21 mouse cellular contexts compared by ENCODE assay signal in genomic region chr17:80693707-80694106, GRCm38 (mm10). TPM values are rescaled to one million over a fixed set of nuclear protein-coding genes. Genes with fewer than 3 reads are reported as not detected.
A peak's percentile ranks its signal among the peaks of the same experiment; 100 is the strongest.
DNase-seq lines count a peak whose midpoint lies in the region; ATAC-seq and TF ChIP-seq lines count a peak whose summit lies in the region.
"Had no signal": no experiment of that assay in that cellular context is flagged by ENCODE, and none has a peak within 500 bp of the region (broad histone marks: within the 10 kb centered on the region; RNA-seq: fewer than 3 reads in every experiment).

No protein-coding gene starts in this region.

- H3K36me3 ChIP-seq in heart, embryonic 10.5 days: 0 out of 2 replicates have a peak, but pooled peaks cover 3% of the 10 kb centered on the region
- H3K36me3 ChIP-seq in kidney, postnatal 0 days (ENCODE audit: insufficient read depth, low read length): no peaks in the 10 kb centered on the region
- H3K36me3 ChIP-seq: embryonic facial prominence, embryonic 12.5 days; hindbrain, embryonic 15.5 days; neural tube, embryonic 12.5 days had no signal

- 0 out of 2 replicates have a peak overlapping the region, but pooled peaks have one; percentile 18 for H3K4me3 ChIP-seq in heart, embryonic 10.5 days
- H3K4me3 ChIP-seq in kidney, postnatal 0 days (replicated peaks; ENCODE audit: low read depth, low read length): no peak overlapping the region
- H3K4me3 ChIP-seq: embryonic facial prominence, embryonic 12.5 days; erythroblast, embryonic 14.5 days; forebrain, embryonic 13.5 days; hindbrain, embryonic 15.5 days; neural tube, embryonic 12.5 days had no signal

- no peak overlapping the region for H3K4me2 ChIP-seq in kidney, postnatal 0 days (ENCODE audit: low read length)
- H3K4me2 ChIP-seq: embryonic facial prominence, embryonic 12.5 days; forebrain, embryonic 13.5 days; hindbrain, embryonic 15.5 days; neural tube, embryonic 12.5 days had no signal

- no peak for ATAC-seq in kidney, postnatal 0 days (replicated peaks; ENCODE audit: low FRiP score, low read depth)
- ATAC-seq: forebrain, embryonic 13.5 days; intestine, postnatal 0 days; liver, postnatal 0 days had no signal

- H3K27ac ChIP-seq in heart, embryonic 10.5 days: 0 out of 2 replicates have a peak overlapping the region, but pooled peaks have one; percentile 47
- H3K27ac ChIP-seq in kidney, postnatal 0 days: no peak overlapping the region
- H3K27ac ChIP-seq: embryonic facial prominence, embryonic 12.5 days; forebrain, embryonic 13.5 days; hindbrain, embryonic 15.5 days; neural tube, embryonic 12.5 days had no signal

- H3K27me3 ChIP-seq in heart, embryonic 10.5 days (ENCODE audit: insufficient read depth, poor library complexity, severe bottlenecking): no peaks in the 10 kb centered on the region
- no peaks in the 10 kb centered on the region for H3K27me3 ChIP-seq in kidney, postnatal 0 days (ENCODE audit: insufficient read depth, low read length)
- H3K27me3 ChIP-seq: embryonic facial prominence, embryonic 12.5 days; forebrain, embryonic 13.5 days; hindbrain, embryonic 15.5 days; neural tube, embryonic 12.5 days had no signal

- H3K9me3 ChIP-seq in heart, embryonic 10.5 days: no peaks in the 10 kb centered on the region
- H3K9me3 ChIP-seq in kidney, postnatal 0 days (replicated peaks; ENCODE audit: low read length): no peaks in the 10 kb centered on the region
- H3K9me3 ChIP-seq: embryonic facial prominence, embryonic 12.5 days; forebrain, embryonic 13.5 days; hindbrain, embryonic 15.5 days; neural tube, embryonic 12.5 days had no signal

- DNase-seq in heart, embryonic 10.5 days (ENCODE audit: low spot score): no peak
- DNase-seq in heart, adult 8-10 months (ENCODE audit: low spot score): no peak
- DNase-seq in kidney, postnatal 0 days (ENCODE audit: low spot score): peak; percentile 47
- DNase-seq in kidney, postnatal 14 days: no peak
- DNase-seq in testis, postnatal 10 days (ENCODE audit: low spot score): peak; percentile 35
- no peak for DNase-seq in testis, postnatal 14 days (ENCODE audit: low spot score)
- DNase-seq in heart, postnatal 4 days: peak; percentile 57
- no peak for DNase-seq in left cerebral cortex, postnatal 14 days (ENCODE audit: low spot score in 2 of 2)
- DNase-seq: cerebellum, adult 2 months; gastrocnemius, postnatal 14 days; left cerebral cortex, postnatal 4 days; liver; liver, postnatal 0 days; lung, postnatal 36 days; thymus, adult 18-20 months had no signal

- H3K9ac ChIP-seq in kidney, postnatal 0 days (ENCODE audit: low read depth, low read length): no peak overlapping the region
- H3K9ac ChIP-seq: embryonic facial prominence, embryonic 12.5 days; forebrain, embryonic 13.5 days; hindbrain, embryonic 15.5 days; liver, postnatal 0 days; neural tube, embryonic 12.5 days had no signal

- peaks cover 39% of the 10 kb centered on the region for H3K4me1 ChIP-seq in heart, embryonic 10.5 days
- H3K4me1 ChIP-seq in kidney, postnatal 0 days (replicated peaks; ENCODE audit: insufficient read depth, low read length): peaks cover 9% of the 10 kb centered on the region

- peak; percentile 20; the same call in 1 of the 2 replicates for TF ChIP-seq CTCF in kidney, postnatal 0 days (IDR thresholded peaks at IDR 0.05; ENCODE audit: low read depth)

- intact Hi-C loops in left cerebral cortex, postnatal 14 days (cut with DNase I): no loop called here

- 33% methylated on average over 7 of the region's 7 CpGs for WGBS in heart, embryonic 10.5 days
- 52% methylated on average over 7 of the region's 7 CpGs for WGBS in kidney, postnatal 0 days

RNA-seq across cellular contexts. Expression of gene Map4k3, which starts 34.6 kb away (rescaled TPM):
- polyA plus RNA-seq in heart, embryonic 10.5 days (2016; fragmentation: Nextera tagmentation; extraction: Ambion mirVana): 13.5 and 17.6 TPM in 2 replicates
- total RNA-seq in heart, adult 8-10 months (2022): 10 to 100 TPM; 19.3 to 25.2 (median 22.0) TPM
- polyA plus RNA-seq in kidney, postnatal 0 days (2015; fragmentation: Nextera tagmentation; extraction: Ambion mirVana): 27.5 and 29.9 TPM in 2 replicates
- total RNA-seq in heart, postnatal 4 days (2021): 10 to 100 TPM; 49.6 to 51.9 TPM
- 10 to 100 TPM; 62.2 to 64.8 TPM for total RNA-seq in left cerebral cortex, postnatal 14 days (2021)
- polyA plus RNA-seq: erythroblast, embryonic 14.5 days had no signal

Comparison
In these comparisons a context has a peak if more than half of its experiments do, and no peak if none do; other contexts are left out.
1. DNase-seq: peak in kidney, postnatal 0 days (single experiment), testis, postnatal 10 days (single experiment) and heart, postnatal 4 days (single experiment); none in heart, embryonic 10.5 days (single experiment), heart, adult 8-10 months (single experiment), kidney, postnatal 14 days (single experiment), testis, postnatal 14 days (single experiment) and left cerebral cortex, postnatal 14 days (0 of 2).